Mouse (Mus musculus) spleen, adult 2 months (tissue): Measurements from ENCODE around the gene Gm9887. TPM values are rescaled to one million over a fixed set of nuclear protein-coding genes. Genes with fewer than 3 reads are reported as not detected.

Experiments
- DNase-seq, 2 experiments: peaks; one replicate each; pipeline versions ENCODE4 v3.0.0 to v3.0.0-alpha.2; 2012 to 2021; ENCODE audit warnings: low spot score in 2 of 2, low read depth in 1 of 2
- H3K27ac ChIP-seq: fragments of 200-500 bp; 2 replicates; pipeline ENCODE4 v1.5.1; 2012; ENCODE audit warnings: low read length, inconsistent platforms; ENCODE audit not compliant: insufficient read depth
- H3K27me3 ChIP-seq: fragments of 200-500 bp; 2 replicates; pipeline ENCODE4 v1.6.1; 2012; ENCODE audit warnings: mild to moderate bottlenecking, moderate library complexity, low read length, inconsistent platforms; ENCODE audit not compliant: control insufficient read depth, insufficient read depth
- H3K36me3 ChIP-seq: fragments of 200-500 bp; 2 replicates; pipeline ENCODE4 v1.6.1; 2012; ENCODE audit warnings: mild to moderate bottlenecking, low read length, inconsistent platforms; ENCODE audit not compliant: control insufficient read depth, insufficient read depth
- H3K4me1 ChIP-seq: fragments of 200-500 bp; 2 replicates; pipeline ENCODE4 v1.6.1; 2011; ENCODE audit warnings: inconsistent platforms; ENCODE audit not compliant: control insufficient read depth, insufficient read depth, insufficient read length
- H3K4me3 ChIP-seq: fragments of 200-500 bp; 2 replicates; pipeline ENCODE4 v1.5.1; 2011; ENCODE audit warnings: mild to moderate bottlenecking, inconsistent platforms; ENCODE audit not compliant: insufficient read depth, insufficient read length; ENCODE audit errors: extremely low read depth
- CTCF ChIP-seq: fragments of 200-500 bp; IDR thresholded peaks from 2 replicates; pipeline ENCODE4 v1.5.1; 2011; ENCODE audit warnings: mild to moderate bottlenecking, inconsistent platforms; ENCODE audit not compliant: insufficient read depth, insufficient read length, insufficient replicate concordance; ENCODE audit errors: extremely low read depth
- POLR2A ChIP-seq: fragments of 200-500 bp; IDR thresholded peaks from 2 replicates; pipeline ENCODE4 v1.6.1; 2011; ENCODE audit warnings: low read depth, low read length, inconsistent platforms
- WGBS: fragments of 180-500 bp; shearing (Covaris S2); methylation state at CpG from one replicate; pipeline ENCODE4 v1.1.7; 2018; 5-methylcytosine and 5-hydroxymethylcytosine counted together
- polyA plus RNA-seq: library from polyadenylated mRNA; depleted of rRNA; stranded (reverse); fragments of >200 nt; gene quantifications from 2 replicates; pipeline ENCODE4 v1.2.3, GENCODE M21; 2012

Gm9887 gene
- polyA plus RNA-seq, 1 experiment: 3.0 TPM

DNA sequence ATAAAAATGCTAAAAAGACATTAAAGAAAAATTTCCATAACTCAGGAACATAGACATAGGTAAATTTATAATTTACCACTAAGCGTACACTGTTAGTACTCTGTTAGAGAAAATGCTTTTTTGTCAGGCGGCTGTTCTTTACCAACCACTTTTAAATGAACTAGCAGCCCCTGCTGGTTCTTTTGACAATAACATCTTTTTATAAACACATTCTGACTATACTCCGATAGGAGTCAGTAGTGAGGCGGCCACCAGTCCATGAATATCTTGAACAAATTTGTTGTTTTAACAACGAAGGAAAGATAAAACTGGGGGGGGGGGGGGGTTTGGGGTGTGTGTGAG, 11.6 kb downstream of the Gm9887 start:
- no peak for TF ChIP-seq POLR2A
- no peak for TF ChIP-seq CTCF
- H3K27ac ChIP-seq: no peak overlapping the region
- 11% methylated on average over 5 of the region's 5 CpGs for WGBS
- peaks cover 3% of the 10 kb centered on the region; the same call in 1 of the 2 replicates for H3K4me1 ChIP-seq
- H3K4me3 ChIP-seq: no peak overlapping the region
- peak in 1 of 2 experiments; percentile 76 for DNase-seq
- H3K27me3 ChIP-seq: no peaks in the 10 kb centered on the region
- no peaks in the 10 kb centered on the region for H3K36me3 ChIP-seq

DNA sequence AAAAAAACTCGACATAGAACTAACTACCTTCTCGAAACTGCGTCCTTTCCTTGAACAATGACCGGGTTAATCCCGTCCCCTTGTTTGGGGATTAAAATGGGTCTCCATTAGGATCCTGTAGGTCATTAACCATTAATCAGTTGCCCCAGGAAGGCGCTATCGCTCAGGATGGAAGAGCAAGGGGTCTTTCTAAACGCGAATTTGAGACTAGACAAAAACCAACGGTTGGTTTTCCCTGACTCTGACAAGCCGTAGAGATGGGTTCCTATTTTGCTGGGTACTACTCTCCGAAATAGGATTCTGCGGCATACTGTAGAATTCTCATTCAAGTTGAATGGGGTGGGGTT, 15.0 kb downstream of the Gm9887 start:
- peak overlapping the region; percentile 99 for H3K4me3 ChIP-seq
- 5% methylated on average over 13 of the region's 13 CpGs for WGBS
- 0 out of 2 replicates have a peak, but pooled peaks cover under 1% of the 10 kb centered on the region for H3K4me1 ChIP-seq
- no peaks in the 10 kb centered on the region for H3K27me3 ChIP-seq
- TF ChIP-seq CTCF: no peak
- TF ChIP-seq POLR2A: no peak
- H3K27ac ChIP-seq: peak overlapping the region; percentile 31; the same call in 1 of the 2 replicates
- DNase-seq: no peak
- peaks cover 10% of the 10 kb centered on the region for H3K36me3 ChIP-seq

DNA sequence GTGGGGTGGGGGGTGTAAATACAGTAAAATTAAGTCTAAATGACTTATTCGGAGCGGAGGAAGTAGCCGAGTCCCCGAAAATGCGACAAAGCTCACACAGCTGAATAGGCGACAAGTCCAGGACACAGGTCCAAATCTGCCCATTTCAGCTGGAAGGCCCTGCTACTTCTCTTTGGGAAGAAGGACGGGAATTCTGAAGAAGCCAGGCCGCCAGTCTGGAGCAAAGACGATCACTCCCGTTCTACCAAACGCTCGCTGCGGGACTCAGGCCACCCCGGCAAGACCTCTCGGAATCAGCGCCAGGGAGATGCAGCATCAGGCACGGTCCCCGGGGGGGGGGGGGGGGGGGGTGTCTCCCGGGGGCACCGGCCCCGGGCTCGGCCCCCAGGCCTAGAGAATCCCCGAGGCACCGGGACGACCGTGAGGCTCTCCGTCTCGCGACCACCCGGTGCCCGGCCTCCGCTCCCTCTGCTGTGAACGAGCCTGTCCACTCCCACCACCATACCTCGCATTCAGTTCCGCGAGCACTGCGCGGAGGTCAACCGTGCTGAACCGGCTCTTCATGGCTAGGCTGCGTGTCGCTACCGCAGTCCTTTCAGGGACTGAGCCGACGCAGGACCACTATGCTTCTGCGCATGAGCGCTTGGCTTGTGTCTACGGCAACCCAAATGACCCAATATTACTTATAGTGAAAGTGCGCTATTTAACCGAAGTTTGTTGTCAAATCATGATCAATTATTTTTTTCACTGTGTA, 15.5 kb downstream of the Gm9887 start, which contains the start of gene Nemf:
Gene Nemf, minus strand, starts transcription at position 620 of the 754 bp plus-strand sequence.
- H3K27me3 ChIP-seq: no peaks in the 10 kb centered on the region
- H3K27ac ChIP-seq: peak within 1 kb of the TSS; percentile 68
- H3K4me3 ChIP-seq: peak within 1 kb of the TSS; percentile 99
- DNase-seq: peak; percentile 74 to 80
- TF ChIP-seq POLR2A (peak; percentile 94), CTCF (no peak)
- peaks cover 10% of the 10 kb centered on the region for H3K36me3 ChIP-seq
- under 1% methylated on average over 50 of the region's 50 CpGs for whole genome bisulfite sequencing
- no peaks in the 10 kb centered on the region for H3K4me1 ChIP-seq

DNA sequence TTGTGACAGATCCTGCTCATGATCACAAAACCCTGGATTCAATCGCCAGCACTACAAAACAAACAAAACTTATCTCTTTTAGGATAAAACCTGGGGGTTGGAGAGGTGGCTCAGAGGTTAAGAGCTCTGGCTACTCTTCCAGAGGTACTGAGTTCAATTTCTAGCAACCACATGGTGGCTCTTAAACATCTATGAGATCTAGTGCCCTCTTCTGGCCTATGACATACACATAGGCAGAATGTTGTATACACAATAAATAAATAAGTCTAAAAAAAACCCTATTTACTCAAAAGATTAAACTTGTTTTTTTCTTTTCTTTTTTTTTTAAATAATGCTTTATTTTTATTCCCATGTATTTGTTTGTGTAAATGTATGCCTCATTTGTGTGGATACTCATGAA, 20.6 kb downstream of the Gm9887 start:
- no peak for DNase-seq
- no peak overlapping the region for H3K4me3 ChIP-seq
- 85% methylated on average over 1 of the region's 1 CpGs for WGBS
- H3K36me3 ChIP-seq: peaks cover 22% of the 10 kb centered on the region
- no peaks in the 10 kb centered on the region for H3K27me3 ChIP-seq
- no peak for TF ChIP-seq POLR2A
- no peak for TF ChIP-seq CTCF
- H3K4me1 ChIP-seq: no peaks in the 10 kb centered on the region
- H3K27ac ChIP-seq: no peak overlapping the region

DNA sequence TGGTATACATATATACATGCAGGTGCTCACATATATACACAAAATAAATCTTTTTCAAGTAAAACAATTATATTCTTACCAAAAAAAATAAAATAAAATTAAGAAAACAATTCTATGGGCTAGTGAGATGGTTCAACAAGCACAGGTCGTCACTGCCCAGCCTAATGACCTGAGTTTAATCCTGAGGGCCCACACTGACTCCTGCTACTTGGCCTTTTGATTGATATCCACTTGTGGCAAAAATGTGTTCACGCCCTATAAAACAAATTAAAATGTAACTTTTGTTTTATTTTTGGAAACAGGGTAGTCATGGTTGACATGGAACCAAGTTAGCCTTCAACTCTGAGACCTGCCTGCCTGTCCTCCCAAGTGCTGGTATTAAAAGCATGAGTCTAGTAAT, 22.3 kb downstream of the Gm9887 start:
- Histone ChIP-seq H3K36me3 (peaks cover 24% of the 10 kb centered on the region), H3K27ac (no peak overlapping the region), H3K4me1 (no peaks in the 10 kb centered on the region), H3K27me3 (no peaks in the 10 kb centered on the region), H3K4me3 (no peak overlapping the region)
- WGBS: 92% methylated on average over 2 of the region's 2 CpGs
- DNase-seq: no peak
- TF ChIP-seq POLR2A: no peak

DNA sequence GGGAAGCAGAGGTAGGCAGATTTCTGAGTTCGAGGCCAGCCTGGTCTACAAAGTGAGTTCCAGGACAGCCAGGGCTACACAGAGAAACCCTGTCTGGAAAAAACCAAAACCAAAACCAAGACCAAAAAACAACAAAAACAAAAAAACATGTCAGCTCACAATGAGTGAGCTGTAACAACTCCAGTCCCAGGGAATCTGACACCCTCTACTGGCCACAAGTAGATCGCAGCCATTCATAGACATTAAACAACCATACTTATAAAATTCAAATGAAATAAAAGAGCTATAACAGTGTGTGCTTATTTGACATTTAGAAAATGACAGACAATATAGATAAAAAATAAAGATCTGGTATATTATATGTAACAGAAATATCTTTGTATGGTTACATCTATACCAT, 38.7 kb downstream of the Gm9887 start:
- WGBS: 81% methylated on average over 2 of the region's 2 CpGs
- Histone ChIP-seq H3K4me3 (no peak overlapping the region), H3K27ac (no peak overlapping the region), H3K4me1 (no peaks in the 10 kb centered on the region), H3K27me3 (no peaks in the 10 kb centered on the region), H3K36me3 (peaks cover 22% of the 10 kb centered on the region; the same call in 1 of the 2 replicates)
- peak; percentile 15 to 28 for DNase-seq
- TF ChIP-seq POLR2A (no peak), CTCF (peak; percentile 17; the same call in 1 of the 2 replicates)

DNA sequence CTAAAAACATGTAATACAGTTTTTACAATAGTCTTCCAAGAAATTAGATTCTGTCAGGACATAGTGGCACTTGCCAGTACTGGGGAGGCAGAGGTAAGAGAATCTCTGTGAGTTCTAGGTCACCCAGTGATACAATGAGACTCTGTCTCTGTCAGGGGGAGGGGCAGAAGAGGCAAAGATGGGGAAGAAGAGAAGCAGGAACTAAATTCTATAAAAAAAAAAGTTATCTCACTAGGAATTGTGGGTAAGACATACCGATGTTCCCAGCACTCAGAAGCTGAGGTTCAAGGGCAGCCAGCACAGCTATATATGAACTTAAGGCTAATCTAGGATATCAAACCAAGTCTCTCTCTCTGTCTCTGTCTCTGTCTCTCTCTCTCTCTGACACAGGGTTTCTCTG, 40.1 kb downstream of the Gm9887 start:
- TF ChIP-seq POLR2A (no peak), CTCF (no peak)
- 61% methylated on average over 1 of the region's 1 CpGs for WGBS
- no peaks in the 10 kb centered on the region for H3K27me3 ChIP-seq
- no peak for DNase-seq
- no peaks in the 10 kb centered on the region for H3K4me1 ChIP-seq
- H3K4me3 ChIP-seq: no peak overlapping the region
- H3K27ac ChIP-seq: no peak overlapping the region
- H3K36me3 ChIP-seq: peaks cover 18% of the 10 kb centered on the region; the same call in 1 of the 2 replicates
